Mouse (Mus musculus): ENCODE data around the gene Klhl5. TPM values are rescaled to one million over a fixed set of nuclear protein-coding genes. Genes with fewer than 3 reads are reported as not detected.

Gene Klhl5
- 33.6 and 36.0 TPM in 2 replicates for polyA plus RNA-seq (2012; rRNA removed)

DNA sequence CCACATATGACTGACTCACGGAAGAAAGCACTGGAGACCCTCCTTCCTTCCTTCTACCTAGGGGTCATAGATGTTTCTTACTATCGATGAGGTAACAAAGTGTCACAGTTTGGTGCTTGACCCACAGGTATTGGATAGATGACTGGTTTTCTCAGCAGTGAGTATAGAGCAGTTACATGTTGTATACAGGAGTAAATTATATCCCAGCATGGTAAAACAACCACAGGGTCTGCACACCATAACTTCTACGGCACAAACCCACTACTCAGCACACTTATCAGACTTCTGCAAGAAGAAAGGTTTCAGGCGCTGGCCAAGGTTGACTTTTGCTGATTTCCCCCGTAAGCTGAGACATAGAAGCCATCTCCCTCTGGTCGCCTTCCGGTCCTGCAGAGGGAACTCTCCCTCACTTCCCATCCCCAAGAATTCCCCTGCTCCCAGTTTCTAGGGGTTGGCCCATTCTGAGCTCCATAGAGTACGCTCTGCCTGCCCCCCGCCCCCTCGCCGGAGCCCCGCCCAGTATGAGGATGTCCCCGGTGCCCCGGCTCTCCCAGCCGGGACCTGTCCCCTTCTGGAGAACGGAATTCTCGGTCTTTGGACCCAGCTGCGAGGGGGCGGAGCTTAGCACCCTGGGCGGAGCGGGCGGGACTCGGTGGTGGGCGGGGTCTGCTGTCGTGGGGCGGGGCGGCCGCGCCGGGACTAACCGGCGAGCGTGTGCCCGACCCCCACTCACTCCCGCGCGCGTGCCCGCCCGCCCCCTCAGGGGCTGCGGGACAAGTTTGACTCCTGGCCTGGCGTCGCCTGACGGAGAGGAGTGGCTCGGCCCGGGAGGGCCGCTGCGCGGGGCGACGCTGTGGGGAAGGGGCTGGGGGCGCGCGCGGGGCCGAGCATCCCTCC lies at the start of gene Klhl5:
TSS of gene Klhl5 (plus strand) at position 664 of the 897 bp plus-strand sequence.
- Histone ChIP-seq H3K4me1 (ENCODE audit: control insufficient read depth, insufficient read depth, low read length) (no peaks in the 10 kb centered on the region), H3K27me3 (ENCODE audit: control insufficient read depth, insufficient read depth, low read length) (no peaks in the 10 kb centered on the region), H3K4me3 (replicated peaks; ENCODE audit: insufficient read depth, low read depth, low read length) (peak within 1 kb of the TSS; percentile 84), H3K27ac (ENCODE audit: insufficient read depth, low read length) (no peak within 1 kb of the TSS)
- DNase-seq = peak; percentile 69 to 75
- WGBS = 5% methylated on average over 47 of the region's 56 CpGs
- TF ChIP-seq POLR2A (IDR thresholded peaks at IDR 0.05; ENCODE audit: borderline replicate concordance, insufficient read depth, low read length) (no peak), CTCF (IDR thresholded peaks at IDR 0.05; ENCODE audit: borderline replicate concordance, insufficient read depth, low read depth, low read length) (no peak)

DNA sequence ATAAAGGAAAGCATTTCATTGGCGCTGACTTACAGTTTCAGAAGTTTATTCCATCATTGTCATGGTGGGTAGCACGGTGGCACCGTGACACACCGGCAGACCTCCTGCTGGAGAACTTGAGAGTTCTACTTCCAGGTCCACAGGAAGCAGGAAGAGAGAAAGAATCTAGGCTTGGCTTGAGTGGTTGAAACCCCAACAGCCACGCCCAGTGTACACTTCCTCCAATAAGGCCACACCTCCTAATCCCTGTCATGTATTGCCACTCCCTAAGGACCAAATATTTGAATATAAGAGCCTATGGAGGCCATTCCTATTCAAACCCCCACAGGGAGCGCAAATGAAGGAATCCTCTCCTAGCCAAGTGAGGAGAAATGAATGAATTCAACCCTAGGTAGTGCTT lies 49.7 kb upstream of the Klhl5 start:
- TF ChIP-seq CTCF (IDR thresholded peaks at IDR 0.05; ENCODE audit: borderline replicate concordance, insufficient read depth, low read depth, low read length) = no peak
- TF ChIP-seq POLR2A (IDR thresholded peaks at IDR 0.05; ENCODE audit: borderline replicate concordance, insufficient read depth, low read length) = no peak
- Histone ChIP-seq H3K4me3 (replicated peaks; ENCODE audit: insufficient read depth, low read depth, low read length) (no peak overlapping the region), H3K27ac (ENCODE audit: insufficient read depth, low read length) (no peak overlapping the region), H3K27me3 (ENCODE audit: control insufficient read depth, insufficient read depth, low read length) (no peaks in the 10 kb centered on the region), H3K4me1 (ENCODE audit: control insufficient read depth, insufficient read depth, low read length) (no peaks in the 10 kb centered on the region)
- 94% methylated on average over 6 of the region's 6 CpGs for WGBS
- DNase-seq = no peak

GRCm38 (mm10) chr5:65059806-65060205 lies 47.5 kb upstream of the Klhl5 start:
- no peak for TF ChIP-seq POLR2A (IDR thresholded peaks at IDR 0.05; ENCODE audit: borderline replicate concordance, insufficient read depth, low read length)
- Histone ChIP-seq H3K4me3 (replicated peaks; ENCODE audit: insufficient read depth, low read depth, low read length) (no peak overlapping the region), H3K27ac (ENCODE audit: insufficient read depth, low read length) (no peak overlapping the region), H3K4me1 (ENCODE audit: control insufficient read depth, insufficient read depth, low read length) (no peaks in the 10 kb centered on the region), H3K27me3 (ENCODE audit: control insufficient read depth, insufficient read depth, low read length) (no peaks in the 10 kb centered on the region)
- 79% methylated on average over 2 of the region's 2 CpGs for WGBS
- no peak for DNase-seq

- Histone ChIP-seq H3K27ac (ENCODE audit: insufficient read depth, low read length) (no peak overlapping the region), H3K4me3 (replicated peaks; ENCODE audit: insufficient read depth, low read depth, low read length) (no peak overlapping the region), H3K4me1 (ENCODE audit: control insufficient read depth, insufficient read depth, low read length) (no peaks in the 10 kb centered on the region), H3K27me3 (ENCODE audit: control insufficient read depth, insufficient read depth, low read length) (no peaks in the 10 kb centered on the region)
- no peak for DNase-seq
- TF ChIP-seq POLR2A (IDR thresholded peaks at IDR 0.05; ENCODE audit: borderline replicate concordance, insufficient read depth, low read length) (no peak), CTCF (IDR thresholded peaks at IDR 0.05; ENCODE audit: borderline replicate concordance, insufficient read depth, low read depth, low read length) (no peak)
- WGBS = 96% methylated on average over 4 of the region's 4 CpGs
Measured at GRCm38 (mm10) chr5:65062236-65062635, 45.1 kb upstream of the Klhl5 start.

- H3K4me3 ChIP-seq (replicated peaks; ENCODE audit: insufficient read depth, low read depth, low read length) = no peak overlapping the region
- TF ChIP-seq CTCF (IDR thresholded peaks at IDR 0.05; ENCODE audit: borderline replicate concordance, insufficient read depth, low read depth, low read length) (no peak), POLR2A (IDR thresholded peaks at IDR 0.05; ENCODE audit: borderline replicate concordance, insufficient read depth, low read length) (no peak)
- WGBS = 60% methylated on average over 2 of the region's 2 CpGs
- no peaks in the 10 kb centered on the region for H3K27me3 ChIP-seq (ENCODE audit: control insufficient read depth, insufficient read depth, low read length)
- H3K4me1 ChIP-seq (ENCODE audit: control insufficient read depth, insufficient read depth, low read length) = no peaks in the 10 kb centered on the region
- H3K27ac ChIP-seq (ENCODE audit: insufficient read depth, low read length) = no peak overlapping the region
- DNase-seq = no peak
Measured at GRCm38 (mm10) chr5:65063266-65063665, 44.1 kb upstream of the Klhl5 start.

DNA sequence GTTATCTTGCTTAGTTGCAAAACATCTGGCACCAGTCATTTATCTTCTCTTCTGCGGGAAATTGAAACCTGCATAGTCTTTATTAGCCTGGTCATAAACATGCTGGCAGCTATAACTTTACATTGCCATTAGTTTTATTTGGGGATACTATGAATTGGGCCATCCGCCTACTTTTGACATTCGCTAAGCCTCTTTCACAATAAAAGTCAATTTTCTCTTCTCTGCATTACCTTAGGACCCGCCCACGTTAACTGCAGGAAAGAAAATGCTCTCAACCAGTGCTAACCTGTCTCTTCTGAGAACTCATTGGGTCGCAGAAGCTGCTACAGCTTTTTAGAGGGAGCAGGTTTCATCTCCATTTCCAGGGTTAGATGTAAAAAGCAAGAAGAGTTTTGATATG lies 39.2 kb upstream of the Klhl5 start:
- Histone ChIP-seq H3K27me3 (ENCODE audit: control insufficient read depth, insufficient read depth, low read length) (no peaks in the 10 kb centered on the region), H3K27ac (ENCODE audit: insufficient read depth, low read length) (no peak overlapping the region), H3K4me1 (ENCODE audit: control insufficient read depth, insufficient read depth, low read length) (no peaks in the 10 kb centered on the region; the same call in 1 of the 2 replicates), H3K4me3 (replicated peaks; ENCODE audit: insufficient read depth, low read depth, low read length) (no peak overlapping the region)
- no peak for TF ChIP-seq POLR2A (IDR thresholded peaks at IDR 0.05; ENCODE audit: borderline replicate concordance, insufficient read depth, low read length)
- TF ChIP-seq CTCF (IDR thresholded peaks at IDR 0.05; ENCODE audit: borderline replicate concordance, insufficient read depth, low read depth, low read length) = no peak
- DNase-seq = no peak
- WGBS = 92% methylated on average over 6 of the region's 6 CpGs

DNA sequence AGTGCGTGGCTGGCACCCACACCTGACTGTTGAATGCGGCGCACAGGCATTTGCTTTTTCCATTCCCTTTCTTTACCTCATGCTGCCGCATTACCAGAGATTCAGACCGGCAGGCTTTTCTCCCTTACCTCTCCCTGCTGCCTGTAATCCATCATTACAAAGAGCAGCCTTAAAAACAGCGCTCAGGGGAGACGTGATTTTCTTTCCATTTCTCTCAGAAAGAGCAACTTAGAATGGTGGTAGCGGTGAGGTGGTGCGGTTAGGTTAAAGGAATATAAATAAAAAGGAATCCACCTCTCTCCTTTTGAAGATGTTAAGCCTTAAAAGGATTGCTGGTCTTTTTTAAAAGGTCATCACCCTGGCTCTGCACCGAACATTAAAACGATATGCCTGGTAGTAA lies 37.5 kb upstream of the Klhl5 start:
- H3K27me3 ChIP-seq (ENCODE audit: control insufficient read depth, insufficient read depth, low read length) = no peaks in the 10 kb centered on the region
- no peak overlapping the region for H3K27ac ChIP-seq (ENCODE audit: insufficient read depth, low read length)
- no peaks in the 10 kb centered on the region; the same call in 1 of the 2 replicates for H3K4me1 ChIP-seq (ENCODE audit: control insufficient read depth, insufficient read depth, low read length)
- TF ChIP-seq CTCF (IDR thresholded peaks at IDR 0.05; ENCODE audit: borderline replicate concordance, insufficient read depth, low read depth, low read length) (no peak), POLR2A (IDR thresholded peaks at IDR 0.05; ENCODE audit: borderline replicate concordance, insufficient read depth, low read length) (no peak)
- WGBS = 91% methylated on average over 11 of the region's 11 CpGs
- no peak overlapping the region for H3K4me3 ChIP-seq (replicated peaks; ENCODE audit: insufficient read depth, low read depth, low read length)
- DNase-seq = no peak

- no peak for TF ChIP-seq CTCF (IDR thresholded peaks at IDR 0.05; ENCODE audit: borderline replicate concordance, insufficient read depth, low read depth, low read length)
- TF ChIP-seq POLR2A (IDR thresholded peaks at IDR 0.05; ENCODE audit: borderline replicate concordance, insufficient read depth, low read length) = no peak
- Histone ChIP-seq H3K4me1 (ENCODE audit: control insufficient read depth, insufficient read depth, low read length) (no peaks in the 10 kb centered on the region; the same call in 1 of the 2 replicates), H3K27me3 (ENCODE audit: control insufficient read depth, insufficient read depth, low read length) (no peaks in the 10 kb centered on the region), H3K27ac (ENCODE audit: insufficient read depth, low read length) (no peak overlapping the region), H3K4me3 (replicated peaks; ENCODE audit: insufficient read depth, low read depth, low read length) (no peak overlapping the region)
- 28% methylated on average over 6 of the region's 6 CpGs for WGBS
- DNase-seq = no peak
Measured at GRCm38 (mm10) chr5:65071689-65072118, 35.6 kb upstream of the Klhl5 start.

All from cerebellum, adult 2 months (tissue).